Comparison of ENCODE assay signal across 21 mouse cellular contexts in the genomic region with DNA sequence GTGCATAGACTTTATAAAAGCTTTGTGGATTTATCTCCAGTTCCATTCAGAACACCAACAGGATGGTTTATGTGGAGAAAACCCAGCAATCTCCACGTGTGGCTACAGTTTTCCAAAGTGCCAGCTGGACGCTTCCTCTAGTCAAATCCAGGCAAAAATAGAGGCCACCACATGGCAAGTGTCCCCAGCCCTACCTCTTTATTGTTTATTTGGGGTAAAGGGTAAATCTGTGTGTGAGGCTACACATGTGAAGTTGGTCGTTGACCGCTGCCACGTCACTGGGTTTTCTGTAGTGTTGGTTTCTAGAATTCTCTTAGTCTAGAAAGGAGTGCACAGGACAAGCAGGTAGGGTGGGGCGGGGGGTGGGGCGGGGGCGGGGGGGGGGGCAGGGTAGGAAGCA. TPM values are rescaled to one million over a fixed set of nuclear protein-coding genes. Genes with fewer than 3 reads are reported as not detected.
"Had no signal": no experiment of that assay in that cellular context is flagged by ENCODE, and none has a peak within 500 bp of the region (broad histone marks: within the 10 kb centered on the region; RNA-seq: fewer than 3 reads in every experiment).

No protein-coding gene starts in this region.

- ATAC-seq: hindbrain, embryonic 16.5 days; inflammation-experienced regulatory T-cells, adult 6 months; liver, embryonic 12.5 days had no signal

- H3K9me3 ChIP-seq: heart, embryonic 13.5 days; heart, embryonic 15.5 days; hindbrain, embryonic 10.5 days; hindbrain, embryonic 12.5 days; intestine, embryonic 15.5 days; limb, embryonic 10.5 days; limb, embryonic 12.5 days; liver, embryonic 12.5 days had no signal

- H3K4me2 ChIP-seq: heart, embryonic 15.5 days; hindbrain, embryonic 12.5 days; hindbrain, embryonic 14.5 days; intestine, embryonic 15.5 days; limb, embryonic 12.5 days; liver, embryonic 12.5 days had no signal

- H3K27ac ChIP-seq: gastrocnemius, adult 2 months; heart, embryonic 15.5 days; hindbrain, embryonic 12.5 days; hindbrain, embryonic 14.5 days; intestine, embryonic 15.5 days; layer of hippocampus, adult 2 months; left cerebral cortex, adult 2 months; limb, embryonic 12.5 days; liver, embryonic 12.5 days; liver, embryonic 14.5 days had no signal

- H3K4me1 ChIP-seq: liver, embryonic 12.5 days had no signal

- H3K9ac ChIP-seq: heart, embryonic 13.5 days; heart, embryonic 15.5 days; hindbrain, embryonic 12.5 days; hindbrain, embryonic 14.5 days; intestine, embryonic 15.5 days; limb, embryonic 12.5 days; liver, embryonic 12.5 days; liver, embryonic 14.5 days had no signal

- H3K36me3 ChIP-seq: heart, embryonic 13.5 days; heart, embryonic 15.5 days; hindbrain, embryonic 10.5 days; hindbrain, embryonic 12.5 days; intestine, embryonic 15.5 days; limb, embryonic 10.5 days; limb, embryonic 12.5 days; liver, embryonic 12.5 days had no signal

- DNase-seq: gastrocnemius, postnatal 10 days; kidney, adult 18-20 months; kidney, adult 8-10 months; kidney, postnatal 25 days; kidney, postnatal 4 days had no signal

- H3K27me3 ChIP-seq: heart, embryonic 13.5 days; heart, embryonic 15.5 days; hindbrain, embryonic 12.5 days; intestine, embryonic 15.5 days; limb, embryonic 12.5 days; liver, embryonic 12.5 days had no signal

- H3K4me3 ChIP-seq: gastrocnemius, adult 2 months; heart, embryonic 13.5 days; heart, embryonic 15.5 days; hindbrain, embryonic 10.5 days; hindbrain, embryonic 12.5 days; intestine, embryonic 15.5 days; layer of hippocampus, adult 2 months; left cerebral cortex, adult 2 months; limb, embryonic 10.5 days; limb, embryonic 12.5 days; liver, embryonic 12.5 days had no signal

RNA-seq across cellular contexts. Expression of gene Sel1l3, which starts 23.0 kb away (rescaled TPM):
- total RNA-seq: granulocyte monocyte progenitor cell, adult 5-6 weeks had no signal
